10 mouse cellular contexts compared by ENCODE assay signal in the genomic region with DNA sequence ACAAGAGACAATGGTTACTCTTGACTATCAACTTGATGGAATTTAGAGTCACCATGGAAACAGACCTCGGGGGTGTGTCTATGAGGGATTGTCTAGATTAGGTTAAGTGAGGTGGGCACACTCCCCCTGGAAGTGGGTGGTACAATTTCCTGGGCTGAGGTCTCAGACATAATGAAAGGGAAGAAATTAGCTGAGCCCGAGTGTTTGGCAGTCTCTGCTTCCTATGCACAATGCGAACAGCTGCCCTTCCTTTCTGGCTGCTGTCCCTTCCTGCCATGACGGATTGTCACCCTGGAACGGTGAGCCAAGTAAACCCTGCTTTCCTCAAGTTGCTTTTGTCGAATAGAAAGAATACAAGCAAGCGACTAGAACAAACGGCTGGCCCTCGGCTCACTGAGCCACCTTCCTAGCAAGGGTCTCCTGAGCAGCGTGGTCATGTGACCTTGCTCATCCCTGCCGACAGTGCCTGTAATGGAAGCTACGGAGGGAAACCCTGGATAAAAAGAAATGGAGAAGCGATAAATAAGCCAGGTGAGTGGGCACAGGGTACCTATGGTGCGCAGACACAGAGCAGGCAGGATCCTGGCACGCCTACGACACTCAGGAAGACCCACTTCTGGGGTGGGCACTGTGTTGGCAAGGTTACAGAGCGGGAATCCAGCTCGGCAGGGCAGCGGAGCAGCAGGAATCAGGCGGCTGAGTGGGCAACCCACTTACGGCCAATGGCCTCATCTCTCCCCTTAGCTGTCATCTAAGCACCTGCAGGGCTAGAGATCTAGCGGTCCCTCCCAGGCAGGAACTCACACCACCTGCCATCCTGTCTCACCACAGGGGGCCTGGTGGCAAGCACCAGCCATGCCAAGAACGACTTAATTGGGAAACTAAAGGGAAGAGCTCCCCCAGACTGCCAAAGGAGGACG.
DNase-seq lines count a peak whose midpoint lies in the region; TF ChIP-seq lines count a peak whose summit lies in the region.
"Had no signal": no experiment of that assay in that cellular context is flagged by ENCODE, and none has a peak within 500 bp of the region (broad histone marks: within the 10 kb centered on the region; RNA-seq: fewer than 3 reads in every experiment).

No protein-coding gene starts in this region.

- no peak overlapping the region for H3K4me3 ChIP-seq in thymus, adult 2 months (ENCODE audit: control insufficient read depth, insufficient read depth, low read length)
- H3K4me3 ChIP-seq: heart, embryonic 13.5 days; liver, embryonic 13.5 days had no signal

- no peak for TF ChIP-seq POLR2A in thymus, adult 2 months (IDR thresholded peaks at IDR 0.05; ENCODE audit: control insufficient read depth, extremely low read depth, insufficient read depth, low read length, poor library complexity)

- 80% methylated on average over 24 of the region's 24 CpGs for WGBS in thymus, adult 2 months

- no peaks in the 10 kb centered on the region for H3K27me3 ChIP-seq in thymus, adult 2 months (ENCODE audit: control insufficient read depth, insufficient read depth, low read length)
- H3K27me3 ChIP-seq: heart, embryonic 13.5 days; liver, embryonic 13.5 days had no signal

- no peak for TF ChIP-seq CTCF in thymus, adult 2 months (IDR thresholded peaks at IDR 0.05; ENCODE audit: borderline replicate concordance, control insufficient read depth, extremely low read depth, insufficient read depth, low read length, poor library complexity)

- H3K4me1 ChIP-seq in thymus, adult 2 months (replicated peaks; ENCODE audit: control insufficient read depth, insufficient read depth, low read length): no peaks in the 10 kb centered on the region
- H3K4me1 ChIP-seq: heart, embryonic 13.5 days; liver, embryonic 13.5 days had no signal

- DNase-seq in thymus, adult 2 months: peak; percentile 15
- DNase-seq in thymus, postnatal 10 days (ENCODE audit: low spot score in 2 of 2): no peak
- DNase-seq in embryo, embryonic 10 days (ENCODE audit: low spot score): peak; percentile 49
- DNase-seq in kidney, adult 8-10 months: peak; percentile 37 to 51
- peak; percentile 51 for DNase-seq in lung, postnatal 10 days
- DNase-seq in right cerebral cortex, postnatal 25 days: peak; percentile 40
- no peak for DNase-seq in ovary, postnatal 10 days (ENCODE audit: low spot score)
- no peak for DNase-seq in thymus, adult 18-20 months
- DNase-seq: liver, embryonic 13.5 days had no signal

- H3K27ac ChIP-seq in thymus, adult 2 months (ENCODE audit: control insufficient read depth, insufficient read depth, low read length): no peak overlapping the region
- H3K27ac ChIP-seq: heart, embryonic 13.5 days; liver, embryonic 13.5 days had no signal

- no peaks in the 10 kb centered on the region for H3K36me3 ChIP-seq in thymus, adult 2 months (ENCODE audit: control insufficient read depth, insufficient read depth, low read length)
- H3K36me3 ChIP-seq: heart, embryonic 13.5 days; liver, embryonic 13.5 days had no signal

Comparison
In these comparisons a context has a peak if more than half of its experiments do, and no peak if none do; other contexts are left out.
1. DNase-seq: peak in thymus, adult 2 months (single experiment), embryo, embryonic 10 days (single experiment), kidney, adult 8-10 months (2 of 2), lung, postnatal 10 days (single experiment) and right cerebral cortex, postnatal 25 days (single experiment); none in thymus, postnatal 10 days (0 of 2), ovary, postnatal 10 days (single experiment) and thymus, adult 18-20 months (0 of 2).